Comparison of ENCODE assay signal across 11 mouse cellular contexts in the genomic region with DNA sequence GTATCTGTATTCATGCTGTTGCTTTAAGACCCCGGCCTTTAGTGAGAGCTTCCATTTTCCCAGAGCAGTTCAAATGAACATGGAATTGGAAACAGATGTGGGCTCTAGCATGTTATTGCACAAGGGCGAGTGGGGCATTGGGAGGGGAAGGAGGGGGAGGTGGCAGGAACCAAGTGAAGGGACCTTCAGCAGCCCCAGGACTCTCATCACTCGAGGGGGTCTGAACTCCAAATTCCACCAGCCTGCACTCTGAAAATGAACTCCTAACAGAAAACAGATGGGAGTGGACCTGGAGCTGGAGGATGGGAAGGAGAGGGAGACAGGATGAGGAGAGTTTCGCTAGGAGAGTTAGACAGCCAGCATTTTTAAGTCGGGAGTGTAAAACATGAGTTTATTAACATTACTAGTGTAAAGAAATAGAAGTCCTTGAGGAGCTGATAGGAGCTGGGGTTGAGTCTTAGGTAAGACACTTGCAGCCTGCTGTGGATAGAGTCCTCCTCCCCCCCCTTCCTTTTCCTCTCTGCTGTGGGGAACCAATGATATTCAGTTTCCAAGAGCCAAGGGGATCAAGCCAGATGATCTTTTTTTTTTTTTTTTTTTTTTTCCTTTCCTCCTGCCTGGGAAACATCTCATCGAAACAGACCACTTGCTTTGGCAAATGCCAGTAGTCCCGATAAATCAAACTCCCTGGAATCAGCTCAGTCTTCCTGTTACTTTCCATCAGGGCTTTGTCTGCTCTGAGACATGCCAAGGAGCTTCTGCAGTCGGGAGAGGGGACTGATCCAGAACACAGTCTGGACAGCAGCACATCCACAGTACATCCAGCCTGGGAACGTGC.
DNase-seq lines count a peak whose midpoint lies in the region; ATAC-seq lines count a peak whose summit lies in the region.
"Had no signal": no experiment of that assay in that cellular context is flagged by ENCODE, and none has a peak within 500 bp of the region (broad histone marks: within the 10 kb centered on the region; RNA-seq: fewer than 3 reads in every experiment).

No protein-coding gene starts in this region.

- no peaks in the 10 kb centered on the region for H3K36me3 ChIP-seq in limb, embryonic 11.5 days (ENCODE audit: control insufficient read depth, insufficient read depth, low read length)

- peak; percentile 94 for ATAC-seq in limb, embryonic 11.5 days (ENCODE audit: insufficient number of reproducible peaks, low FRiP score, low TSS enrichment, low read depth)

- H3K27ac ChIP-seq in limb, embryonic 11.5 days (replicated peaks; ENCODE audit: low read depth, low read length): peak overlapping the region; percentile 88

- H3K4me3 ChIP-seq in limb, embryonic 11.5 days (ENCODE audit: low read depth, low read length): no peak overlapping the region
- H3K4me3 ChIP-seq: erythroblast, embryonic 14.5 days had no signal

- no peaks in the 10 kb centered on the region for H3K9me3 ChIP-seq in limb, embryonic 11.5 days (ENCODE audit: control insufficient read depth, low read length)

- peak; percentile 12 for DNase-seq in kidney, adult 11 months
- DNase-seq in kidney, adult 18-20 months: no peak
- peak; percentile 89 for DNase-seq in embryo, embryonic 10.5 days (ENCODE audit: low spot score)
- DNase-seq in gastrocnemius, postnatal 25 days: peak; percentile 61
- peak; percentile 85 for DNase-seq in limb, embryonic 11.5 days (ENCODE audit: low spot score)
- DNase-seq in frontal cortex, postnatal 10 days (ENCODE audit: low spot score in 2 of 2): no peak
- DNase-seq in layer of hippocampus, postnatal 25 days (ENCODE audit: extremely low spot score in 1 of 2, low spot score in 1 of 2): no peak
- no peak for DNase-seq in cerebellum, postnatal 14 days
- DNase-seq: adrenal gland, adult 8-10 months; lung, adult 2 months had no signal

- H3K9ac ChIP-seq in limb, embryonic 11.5 days (ENCODE audit: low read length): 0 out of 2 replicates have a peak overlapping the region, but pooled peaks have one; percentile 28

- H3K4me2 ChIP-seq in limb, embryonic 11.5 days (ENCODE audit: low read depth, severe bottlenecking): peak overlapping the region; percentile 32

- H3K4me1 ChIP-seq in limb, embryonic 11.5 days (ENCODE audit: control insufficient read depth, insufficient read depth, low read length): peaks cover 12% of the 10 kb centered on the region

- no peaks in the 10 kb centered on the region for H3K27me3 ChIP-seq in limb, embryonic 11.5 days (ENCODE audit: control insufficient read depth, insufficient read depth, low read length)

- 7% methylated on average over 9 of the region's 9 CpGs for WGBS in limb, embryonic 11.5 days

Comparison
In these comparisons a context has a peak if more than half of its experiments do, and no peak if none do; other contexts are left out.
1. DNase-seq: peak in kidney, adult 11 months (single experiment), embryo, embryonic 10.5 days (single experiment), gastrocnemius, postnatal 25 days (single experiment) and limb, embryonic 11.5 days (single experiment); none in kidney, adult 18-20 months (single experiment), frontal cortex, postnatal 10 days (0 of 2), layer of hippocampus, postnatal 25 days (0 of 2) and cerebellum, postnatal 14 days (0 of 2).